Mouse (Mus musculus) midbrain, embryonic 16.5 days (tissue): ENCODE results near the gene Gm44579. TPM values are rescaled to one million over a fixed set of nuclear protein-coding genes. Genes with fewer than 3 reads are reported as not detected.

Source experiments
- ATAC-seq: fragments of 200-750 bp; cut with Nextera tagmentation; 2 replicates; pipeline ENCODE4 v1.8.0; 2017; ENCODE audit warnings: moderate TSS enrichment
- H3K27ac ChIP-seq: fragments of 300-500 bp; sonication (generic); 2 replicates; pipeline ENCODE4 v1.5.1; 2014; ENCODE audit warnings: mild to moderate bottlenecking, low read length, mixed read lengths
- H3K27me3 ChIP-seq: fragments of 300-500 bp; sonication (generic); 2 replicates; pipeline ENCODE4 v1.6.1; 2014; ENCODE audit warnings: low read depth, low read length, mixed read lengths; ENCODE audit not compliant: control insufficient read depth, insufficient read depth
- H3K36me3 ChIP-seq: fragments of 300-500 bp; sonication (generic); 2 replicates; pipeline ENCODE4 v1.6.1; 2014; ENCODE audit warnings: mild to moderate bottlenecking, low read length, moderate library complexity, mixed read lengths; ENCODE audit not compliant: control insufficient read depth, insufficient read depth
- H3K4me1 ChIP-seq: fragments of 300-500 bp; sonication (generic); 2 replicates; pipeline ENCODE4 v1.6.1; 2014; ENCODE audit warnings: mild to moderate bottlenecking, low read length, mixed read lengths; ENCODE audit not compliant: control insufficient read depth, insufficient read depth
- H3K4me2 ChIP-seq: fragments of 300-500 bp; sonication (generic); 2 replicates; pipeline ENCODE4 v1.6.1; 2014; ENCODE audit warnings: mild to moderate bottlenecking, low read length, mixed read lengths
- H3K4me3 ChIP-seq: fragments of 300-500 bp; sonication (generic); 2 replicates; pipeline ENCODE4 v1.5.1; 2014; ENCODE audit warnings: low read depth, mild to moderate bottlenecking, low read length, moderate library complexity, mixed read lengths
- H3K9ac ChIP-seq: fragments of 300-500 bp; sonication (generic); 2 replicates; pipeline ENCODE4 v1.6.1; 2014; ENCODE audit warnings: low read depth, low read length, mixed read lengths
- H3K9me3 ChIP-seq: fragments of 300-500 bp; sonication (generic); replicated peaks from 2 replicates; pipeline ENCODE4 v1.6.1; 2014; ENCODE audit warnings: mild to moderate bottlenecking, low read length, mixed read lengths; ENCODE audit not compliant: control insufficient read depth, poor library complexity, severe bottlenecking
- WGBS: fragments of 180-500 bp; shearing (Covaris S2); extraction: QIAGEN DNeasy Blood & Tissue Kit; methylation state at CpG from one replicate; pipeline ENCODE4 v1.1.7; 2014; 5-methylcytosine and 5-hydroxymethylcytosine counted together
- polyA plus RNA-seq: library from polyadenylated mRNA; unstranded; fragments of >200 nt; fragmentation: Nextera tagmentation; extraction: Ambion mirVana; gene quantifications from 2 replicates; pipeline ENCODE4 v1.2.1, GENCODE M21; 2015

Gene Gm44579
- polyA plus RNA-seq, 1 experiment from 2014 or later: not detected

- Histone ChIP-seq H3K36me3 (no peaks in the 10 kb centered on the region), H3K9ac (no peak overlapping the region), H3K9me3 (no peaks in the 10 kb centered on the region), H3K4me1 (no peaks in the 10 kb centered on the region), H3K4me3 (no peak overlapping the region), H3K27ac (no peak overlapping the region), H3K27me3 (no peaks in the 10 kb centered on the region), H3K4me2 (no peak overlapping the region)
- no peak for ATAC-seq
- WGBS: 70% methylated on average over 5 of the region's 5 CpGs
Measured at GRCm38 (mm10) chr15:98214130-98214529, 6.6 kb downstream of the Gm44579 start.

DNA sequence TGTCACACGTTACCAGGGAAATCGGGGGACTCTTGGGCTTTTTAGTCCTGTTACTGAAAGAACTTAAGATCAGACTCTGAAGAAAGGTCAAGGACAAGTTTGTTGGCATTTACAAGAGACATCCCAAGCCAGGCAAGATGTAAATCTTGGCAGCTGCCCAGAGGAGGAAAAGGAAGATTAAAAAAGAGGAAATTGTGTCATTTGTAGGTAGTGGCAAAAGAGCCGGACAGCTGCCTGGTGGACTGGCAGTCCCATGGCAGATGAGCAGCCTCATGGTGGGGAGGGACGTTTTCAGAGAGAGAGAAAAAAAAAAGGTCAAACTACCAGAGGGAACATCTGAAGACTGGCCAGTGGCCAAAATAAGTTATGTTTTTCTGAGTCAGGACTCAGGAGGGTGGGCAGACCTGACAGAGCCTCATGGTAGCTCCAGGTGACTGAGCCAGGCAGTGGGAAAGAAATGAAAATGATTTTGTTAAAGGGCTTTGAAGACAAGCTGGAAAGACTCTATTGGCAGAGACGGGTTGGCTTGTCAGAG lies 7.4 kb downstream of the Gm44579 start:
- no peak for ATAC-seq
- Histone ChIP-seq H3K27me3 (no peaks in the 10 kb centered on the region), H3K36me3 (no peaks in the 10 kb centered on the region), H3K4me1 (no peaks in the 10 kb centered on the region), H3K4me2 (no peak overlapping the region), H3K27ac (no peak overlapping the region), H3K9ac (no peak overlapping the region), H3K9me3 (no peaks in the 10 kb centered on the region), H3K4me3 (no peak overlapping the region)
- WGBS: 83% methylated on average over 5 of the region's 5 CpGs

DNA sequence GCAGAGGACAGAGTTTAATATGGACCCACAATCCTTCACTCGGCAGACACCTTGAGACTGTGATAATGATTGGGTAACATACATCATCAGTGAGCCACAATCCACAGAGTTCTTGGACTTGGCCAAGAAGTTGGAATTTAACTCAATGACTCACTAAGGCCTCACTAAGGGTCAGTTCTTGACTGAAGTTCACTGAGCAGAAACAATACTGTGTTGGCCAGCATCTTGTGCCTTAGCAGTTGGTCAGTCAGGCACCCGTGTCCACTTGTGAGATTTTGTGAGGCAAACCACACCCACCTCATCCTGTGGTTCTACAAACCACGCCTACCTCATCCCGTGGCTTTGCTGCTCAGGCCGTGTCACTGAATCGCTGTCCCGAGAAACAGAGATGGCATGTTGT lies 11.1 kb downstream of the Gm44579 start:
- no peak overlapping the region for H3K4me2 ChIP-seq
- no peak overlapping the region for H3K9ac ChIP-seq
- no peaks in the 10 kb centered on the region for H3K4me1 ChIP-seq
- H3K27me3 ChIP-seq: no peaks in the 10 kb centered on the region
- no peaks in the 10 kb centered on the region for H3K9me3 ChIP-seq
- no peak overlapping the region for H3K4me3 ChIP-seq
- no peak for ATAC-seq
- 86% methylated on average over 7 of the region's 7 CpGs for WGBS
- H3K27ac ChIP-seq: no peak overlapping the region
- no peaks in the 10 kb centered on the region for H3K36me3 ChIP-seq

GRCm38 (mm10) chr15:98195442-98195841 lies 25.3 kb downstream of the Gm44579 start, which contains the start of gene Olfr288:
Gene Olfr288 (minus strand): TSS chr15:98195542.
- Histone ChIP-seq H3K4me1 (no peaks in the 10 kb centered on the region), H3K27me3 (no peaks in the 10 kb centered on the region), H3K27ac (no peak within 1 kb of the TSS), H3K4me3 (no peak within 1 kb of the TSS), H3K9me3 (no peaks in the 10 kb centered on the region), H3K4me2 (no peak within 1 kb of the TSS), H3K36me3 (no peaks in the 10 kb centered on the region), H3K9ac (no peak within 1 kb of the TSS)
- WGBS: 75% methylated on average over 3 of the region's 3 CpGs
- ATAC-seq: no peak

DNA sequence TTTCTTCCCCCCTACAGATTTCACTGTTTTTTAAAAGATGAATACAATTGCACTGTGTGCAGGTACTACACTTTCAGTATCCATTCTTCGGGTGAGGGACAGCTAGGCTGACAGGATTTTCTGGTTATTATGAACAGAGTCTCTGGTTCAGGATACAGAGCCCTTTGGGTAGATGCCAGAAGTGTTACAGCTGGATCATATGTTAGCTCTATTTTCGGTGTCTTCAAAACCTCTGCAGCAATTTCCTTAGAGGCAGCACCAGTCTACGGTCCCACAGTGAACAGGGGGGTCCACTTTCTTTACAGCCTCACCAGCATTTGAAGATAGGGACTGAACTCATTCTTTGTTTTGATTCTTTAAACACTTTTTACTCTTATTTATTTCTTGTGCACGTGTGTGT lies 36.3 kb downstream of the Gm44579 start:
- ATAC-seq: no peak
- Histone ChIP-seq H3K4me3 (no peak overlapping the region), H3K27ac (no peak overlapping the region), H3K9ac (no peak overlapping the region), H3K27me3 (no peaks in the 10 kb centered on the region), H3K9me3 (no peaks in the 10 kb centered on the region), H3K4me1 (peaks cover 5% of the 10 kb centered on the region), H3K4me2 (no peak overlapping the region), H3K36me3 (no peaks in the 10 kb centered on the region)
- WGBS: 75% methylated on average over 4 of the region's 4 CpGs

- H3K4me1 ChIP-seq: peaks cover 5% of the 10 kb centered on the region
- H3K27ac ChIP-seq: no peak overlapping the region
- no peak overlapping the region; the same call in 1 of the 2 replicates for H3K9ac ChIP-seq
- H3K4me2 ChIP-seq: no peak overlapping the region
- H3K9me3 ChIP-seq: no peaks in the 10 kb centered on the region
- no peak for ATAC-seq
- peaks cover 4% of the 10 kb centered on the region; the same call in 1 of the 2 replicates for H3K27me3 ChIP-seq
- no peaks in the 10 kb centered on the region for H3K36me3 ChIP-seq
- H3K4me3 ChIP-seq: no peak overlapping the region
- 72% methylated on average over 12 of the region's 12 CpGs for WGBS
Measured at GRCm38 (mm10) chr15:98181856-98182570, 38.8 kb downstream of the Gm44579 start.

- peak; percentile 98 for ATAC-seq
- H3K4me3 ChIP-seq: peak overlapping the region; percentile 67
- WGBS: under 1% methylated on average over 30 of the region's 30 CpGs
- H3K27me3 ChIP-seq: peaks cover 6% of the 10 kb centered on the region; the same call in 1 of the 2 replicates
- peak overlapping the region; percentile 73 for H3K9ac ChIP-seq
- no peaks in the 10 kb centered on the region for H3K36me3 ChIP-seq
- H3K9me3 ChIP-seq: no peaks in the 10 kb centered on the region
- H3K27ac ChIP-seq: peak overlapping the region; percentile 87
- H3K4me1 ChIP-seq: peaks cover 5% of the 10 kb centered on the region
- H3K4me2 ChIP-seq: peak overlapping the region; percentile 89
Measured at GRCm38 (mm10) chr15:98181132-98181711, 39.6 kb downstream of the Gm44579 start.

GRCm38 (mm10) chr15:98180567-98181131 lies 40.1 kb downstream of the Gm44579 start:
- Histone ChIP-seq H3K4me2 (peak overlapping the region; percentile 89), H3K36me3 (no peaks in the 10 kb centered on the region), H3K27ac (peak overlapping the region; percentile 87), H3K4me3 (peak overlapping the region; percentile 67), H3K9ac (peak overlapping the region; percentile 73), H3K27me3 (peaks cover 6% of the 10 kb centered on the region; the same call in 1 of the 2 replicates), H3K9me3 (no peaks in the 10 kb centered on the region), H3K4me1 (peaks cover 5% of the 10 kb centered on the region)
- no peak for ATAC-seq
- 3% methylated on average over 26 of the region's 26 CpGs for WGBS

DNA sequence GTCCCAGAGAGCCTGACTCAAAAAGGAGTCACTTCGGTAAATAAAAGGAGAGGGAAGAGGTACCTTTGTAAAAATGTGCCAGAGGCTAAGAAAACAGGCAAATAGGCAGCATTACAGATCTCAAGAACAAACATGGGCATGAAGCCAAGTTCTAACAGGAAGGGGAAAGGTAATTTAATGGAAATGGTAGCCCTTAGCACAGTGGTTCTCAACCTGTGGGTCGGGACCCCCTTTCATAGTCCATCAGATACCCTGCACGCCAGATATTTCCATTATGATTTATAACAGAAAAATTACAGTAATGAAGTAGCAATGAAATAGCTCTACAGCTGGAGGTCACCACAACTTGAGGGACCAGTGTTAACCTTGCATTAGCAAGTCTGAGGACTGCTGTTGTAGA lies 43.5 kb downstream of the Gm44579 start:
- no peak for ATAC-seq
- H3K4me2 ChIP-seq: no peak overlapping the region
- 75% methylated on average over 3 of the region's 3 CpGs for WGBS

More for the DNA sequence above, 43.5 kb downstream of the Gm44579 start:
- H3K9me3 ChIP-seq: no peaks in the 10 kb centered on the region
- no peaks in the 10 kb centered on the region for H3K36me3 ChIP-seq
- no peak overlapping the region for H3K9ac ChIP-seq
- peaks cover 6% of the 10 kb centered on the region; the same call in 1 of the 2 replicates for H3K27me3 ChIP-seq
- peaks cover 9% of the 10 kb centered on the region for H3K4me1 ChIP-seq
- H3K27ac ChIP-seq: no peak overlapping the region
- no peak overlapping the region for H3K4me3 ChIP-seq
